8 mouse cellular contexts compared by ENCODE assay signal in the genomic region with DNA sequence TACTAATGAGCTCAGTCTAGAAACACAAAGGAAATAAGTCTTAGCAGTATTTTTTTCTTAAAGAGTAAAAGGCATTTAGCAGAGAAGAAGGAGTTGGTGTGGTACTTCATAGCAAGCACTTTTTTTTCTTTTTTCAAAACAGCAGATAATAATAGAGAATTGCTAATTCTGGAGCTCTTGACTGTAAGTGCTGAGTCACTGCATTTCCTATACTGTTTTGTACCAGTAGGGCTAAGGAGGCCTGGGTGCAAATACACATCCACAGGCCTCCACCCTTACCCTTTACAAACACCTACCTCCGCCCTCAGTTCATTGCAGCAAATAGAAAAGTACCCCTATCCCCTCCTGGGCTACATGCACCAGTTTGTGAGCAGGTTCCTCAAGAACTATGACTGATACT. TPM values are rescaled to one million over a fixed set of nuclear protein-coding genes. Genes with fewer than 3 reads are reported as not detected.
DNase-seq lines count a peak whose midpoint lies in the region; ATAC-seq and TF ChIP-seq lines count a peak whose summit lies in the region.

No protein-coding gene starts in this region.

- peaks cover 43% of the 10 kb centered on the region for H3K4me1 ChIP-seq in limb, embryonic 15.5 days
- H3K4me1 ChIP-seq in limb, embryonic 10.5 days, result peaks cover 35% of the 10 kb centered on the region
- H3K4me1 ChIP-seq in hindbrain, postnatal 0 days (ENCODE audit: insufficient read depth, low read length), result peaks cover 30% of the 10 kb centered on the region
- peaks cover 34% of the 10 kb centered on the region for H3K4me1 ChIP-seq in olfactory bulb, adult 2 months (ENCODE audit: control insufficient read depth, insufficient read depth, low read length)

- TF ChIP-seq CTCF in hindbrain, postnatal 0 days (IDR thresholded peaks at IDR 0.05; ENCODE audit: low read depth), result no peak; the same call in 1 of the 2 replicates
- no peak for TF ChIP-seq CTCF in olfactory bulb, adult 2 months (IDR thresholded peaks at IDR 0.05; ENCODE audit: insufficient read depth, low read depth, low read length)

- peak overlapping the region; percentile 54; the same call in 1 of the 2 replicates for H3K27ac ChIP-seq in limb, embryonic 15.5 days
- no peak overlapping the region for H3K27ac ChIP-seq in limb, embryonic 10.5 days
- H3K27ac ChIP-seq in hindbrain, postnatal 0 days, result peak overlapping the region; percentile 68
- H3K27ac ChIP-seq in olfactory bulb, adult 2 months (ENCODE audit: insufficient read depth, low read depth, low read length), result 0 out of 2 replicates have a peak overlapping the region, but pooled peaks have one; percentile 78

- intact Hi-C loops in left cerebral cortex, postnatal 14 days (cut with DNase I), result loop anchor here (5.0 kb wide), 1 partner anchor 129 kb away; no protein-coding TSS in a partner anchor

- H3K36me3 ChIP-seq in limb, embryonic 15.5 days, result peaks cover 4% of the 10 kb centered on the region; the same call in 1 of the 2 replicates
- H3K36me3 ChIP-seq in limb, embryonic 10.5 days, result peaks cover 2% of the 10 kb centered on the region; the same call in 1 of the 2 replicates
- H3K36me3 ChIP-seq in hindbrain, postnatal 0 days (ENCODE audit: insufficient read depth, low read length), result no peaks in the 10 kb centered on the region

- no peak for ATAC-seq in limb, embryonic 15.5 days (ENCODE audit: insufficient number of reproducible peaks, low FRiP score, low TSS enrichment, low read depth)
- no peak for ATAC-seq in hindbrain, postnatal 0 days

- H3K9ac ChIP-seq in limb, embryonic 15.5 days, result no peak overlapping the region
- no peak overlapping the region for H3K9ac ChIP-seq in hindbrain, postnatal 0 days (replicated peaks; ENCODE audit: low read length)

- no peak overlapping the region for H3K4me2 ChIP-seq in limb, embryonic 15.5 days
- no peak overlapping the region for H3K4me2 ChIP-seq in hindbrain, postnatal 0 days (ENCODE audit: low read depth, low read length)

- no peaks in the 10 kb centered on the region for H3K9me3 ChIP-seq in limb, embryonic 15.5 days
- H3K9me3 ChIP-seq in limb, embryonic 10.5 days (replicated peaks), result no peaks in the 10 kb centered on the region
- H3K9me3 ChIP-seq in hindbrain, postnatal 0 days (ENCODE audit: low read length), result no peaks in the 10 kb centered on the region

- 84% methylated on average over 1 of the region's 1 CpGs for WGBS in limb, embryonic 15.5 days
- 80% methylated on average over 1 of the region's 1 CpGs for WGBS in limb, embryonic 10.5 days
- WGBS in hindbrain, postnatal 0 days, result 91% methylated on average over 1 of the region's 1 CpGs
- 50% methylated on average over 1 of the region's 1 CpGs for WGBS in olfactory bulb, adult 2 months

- DNase-seq in limb, embryonic 10.5 days (ENCODE audit: low spot score), result no peak
- DNase-seq in c-Kit-positive CD71-positive TER-119-positive erythroid progenitor cells, embryonic 14.5 days (ENCODE audit: low spot score), result peak; percentile 47
- DNase-seq in hindbrain, postnatal 0 days (ENCODE audit: low spot score), result no peak
- no peak for DNase-seq in layer of hippocampus, postnatal 10 days (ENCODE audit: low spot score in 2 of 2)
- DNase-seq in right cerebral cortex, postnatal 14 days, result no peak
- no peak for DNase-seq in left cerebral cortex, postnatal 14 days (ENCODE audit: low spot score in 2 of 2)

- H3K27me3 ChIP-seq in limb, embryonic 15.5 days, result no peaks in the 10 kb centered on the region
- H3K27me3 ChIP-seq in limb, embryonic 10.5 days (ENCODE audit: low read depth, poor library complexity, severe bottlenecking), result no peaks in the 10 kb centered on the region
- no peaks in the 10 kb centered on the region for H3K27me3 ChIP-seq in hindbrain, postnatal 0 days (ENCODE audit: insufficient read depth, low read length)

- H3K4me3 ChIP-seq in limb, embryonic 15.5 days, result no peak overlapping the region
- H3K4me3 ChIP-seq in limb, embryonic 10.5 days, result no peak overlapping the region
- no peak overlapping the region for H3K4me3 ChIP-seq in hindbrain, postnatal 0 days (ENCODE audit: low read length)
- H3K4me3 ChIP-seq in olfactory bulb, adult 2 months (ENCODE audit: insufficient read depth, low read depth, low read length), result no peak overlapping the region

- TF ChIP-seq POLR2A in olfactory bulb, adult 2 months (IDR thresholded peaks at IDR 0.05; ENCODE audit: insufficient read depth, low read depth, low read length), result no peak

RNA-seq across cellular contexts. Expression of gene Macf1, which starts 17.6 kb away (rescaled TPM):
- polyA plus RNA-seq in limb, embryonic 15.5 days (2015; fragmentation: Nextera tagmentation; extraction: Ambion mirVana), result 43.2 and 47.4 TPM in 2 replicates
- 45.2 and 55.5 TPM in 2 replicates for polyA plus RNA-seq in limb, embryonic 10.5 days (2016; fragmentation: Nextera tagmentation; extraction: Ambion mirVana)
- total RNA-seq in hindbrain, postnatal 0 days (2014; rRNA removed), result 243 and 269 TPM in 2 replicates
- 57.3 and 57.8 TPM in 2 replicates for polyA plus RNA-seq in hindbrain, postnatal 0 days (2015; fragmentation: Nextera tagmentation; extraction: Ambion mirVana)
- polyA plus RNA-seq in olfactory bulb, adult 2 months (2012; ENCODE audit: insufficient read depth, insufficient read length, low replicate concordance, missing spikeins), result 258 and 508 TPM in 2 replicates
- total RNA-seq in layer of hippocampus, postnatal 10 days (2021), result 100 to 1,000 TPM; 242 to 248 TPM
- 100 to 1,000 TPM; 211 to 227 TPM for total RNA-seq in left cerebral cortex, postnatal 14 days (2021)

RNA-seq across cellular contexts. Expression of gene Ndufs5, which starts 51.5 kb away (rescaled TPM):
- polyA plus RNA-seq in limb, embryonic 15.5 days (2015; fragmentation: Nextera tagmentation; extraction: Ambion mirVana), result 305 and 309 TPM in 2 replicates
- 340 and 356 TPM in 2 replicates for polyA plus RNA-seq in limb, embryonic 10.5 days (2016; fragmentation: Nextera tagmentation; extraction: Ambion mirVana)
- 107 and 129 TPM in 2 replicates for total RNA-seq in hindbrain, postnatal 0 days (2014; rRNA removed)
- polyA plus RNA-seq in hindbrain, postnatal 0 days (2015; fragmentation: Nextera tagmentation; extraction: Ambion mirVana), result 651 and 656 TPM in 2 replicates
- polyA plus RNA-seq in olfactory bulb, adult 2 months (2012; ENCODE audit: insufficient read depth, insufficient read length, low replicate concordance, missing spikeins), result not detected in 2 replicates
- total RNA-seq in layer of hippocampus, postnatal 10 days (2021), result 100 to 1,000 TPM; 174 to 175 TPM
- 100 to 1,000 TPM; 187 to 196 TPM for total RNA-seq in left cerebral cortex, postnatal 14 days (2021)
